Mouse (Mus musculus) adrenal gland, postnatal 36 days (tissue): ENCODE results near the gene Fam118b. TPM values are rescaled to one million over a fixed set of nuclear protein-coding genes. Genes with fewer than 3 reads are reported as not detected.

Experiments used
- DNase-seq, 2 experiments: peaks; one replicate each; pipeline ENCODE4 v3.0.0; 2021; ENCODE audit warnings: mixed read lengths in 1 of 2
- long read RNA-seq, 2 experiments: library from polyadenylated mRNA; stranded (forward); transcript quantifications; one replicate each; pipeline ENCODE4 v2.0.0; 2021; ENCODE audit warnings: borderline sequencing depth in 2 of 2
- total RNA-seq, 2 experiments: library from RNA; stranded (reverse); gene quantifications; 2 replicates each; pipeline ENCODE4 v1.2.3; 2021

Fam118b gene
- total RNA-seq: 10 to 100 TPM; 11.4 to 14.0 TPM
- long read RNA-seq, experiment 1, transcript Fam118b-201 (8 exons, 1,860 nt): major isoform, 8 of 16 reads
- long read RNA-seq, experiment 1, partial matches to known transcripts: 0 of 16 reads
- long read RNA-seq, experiment 1, other reads (novel, unspliced or antisense): 6 of 16 reads
- long read RNA-seq, experiment 2, partial matches to known transcripts: 0 of 3 reads
- long read RNA-seq, experiment 2, other reads (novel, unspliced or antisense): 0 of 3 reads

GRCm38 (mm10) chr9:35267146-35267975 lies at the start of gene Fam118b, which contains the start of gene Rpusd4:
Gene Fam118b (minus strand): TSS chr9:35267805.
Gene Rpusd4 (plus strand): TSS chr9:35267865.
- DNase-seq: peak; percentile 95 to 96

GRCm38 (mm10) chr9:35316771-35317211 lies 49.2 kb upstream of the Fam118b start:
- DNase-seq: no peak

DNA sequence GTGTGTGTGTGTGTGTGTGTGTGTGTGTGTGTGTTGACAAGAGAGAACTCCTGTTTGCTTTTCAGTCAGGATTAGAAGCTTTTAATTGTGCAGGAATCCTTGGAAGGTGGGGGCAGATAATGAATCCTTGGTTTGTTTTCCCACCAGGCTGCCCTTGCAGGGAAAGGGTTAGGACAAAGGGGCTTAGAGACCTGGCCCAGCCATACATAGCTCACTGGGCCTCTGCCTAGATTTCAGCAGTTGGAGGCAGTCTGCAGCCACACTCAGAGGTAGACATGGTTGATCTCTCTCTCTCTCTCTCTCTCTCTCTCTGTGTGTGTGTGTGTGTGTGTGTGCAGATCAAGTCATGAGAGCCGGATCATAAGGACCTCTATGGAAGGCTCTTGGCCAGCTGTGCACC lies 46.6 kb upstream of the Fam118b start:
- no peak for DNase-seq

DNA sequence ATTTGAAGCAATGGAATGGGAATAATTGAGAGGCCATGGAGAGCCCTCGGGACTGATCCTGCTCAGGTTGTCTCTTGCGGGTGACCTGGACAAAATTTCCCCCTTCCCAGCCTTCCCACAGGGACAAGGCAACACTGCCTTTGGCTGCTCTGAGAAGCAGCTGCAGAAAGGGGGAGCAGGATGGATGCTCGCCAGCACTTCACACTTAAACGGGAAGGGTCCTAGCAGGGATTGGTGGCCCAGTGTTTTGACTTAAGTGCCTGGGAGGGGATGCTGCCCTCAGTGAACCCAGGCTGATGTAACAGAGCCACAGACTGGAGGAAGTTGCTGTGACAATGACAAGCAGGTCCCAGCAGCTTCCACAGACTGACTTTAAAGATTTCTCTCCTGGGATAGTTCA lies 46.0 kb upstream of the Fam118b start:
- DNase-seq: no peak

DNA sequence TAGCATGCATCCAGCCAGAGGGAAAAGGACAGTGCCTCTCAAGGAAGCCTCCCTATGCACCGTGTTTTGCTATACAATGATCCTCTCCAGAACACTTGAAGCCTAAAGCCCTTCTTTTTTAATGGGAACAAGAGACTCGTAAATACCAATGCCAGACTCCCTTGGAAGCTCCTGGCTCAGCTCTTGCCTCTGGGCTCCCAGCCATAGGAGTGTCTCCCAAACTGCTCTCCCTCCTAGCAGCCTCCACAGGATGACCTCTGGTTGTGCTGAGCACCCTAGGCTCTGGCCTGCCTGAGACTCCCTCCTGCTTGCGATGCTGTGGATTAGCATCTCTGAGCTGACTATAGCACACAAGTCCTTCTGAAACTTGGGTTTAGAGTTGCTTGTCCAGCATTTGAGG lies 44.9 kb upstream of the Fam118b start:
- DNase-seq: peak; percentile 9 to 40

GRCm38 (mm10) chr9:35310377-35310776 lies 42.8 kb upstream of the Fam118b start:
- no peak for DNase-seq

- DNase-seq: no peak
These were observed 39.9 kb upstream of the Fam118b start for GRCm38 (mm10) chr9:35307461-35307860.

GRCm38 (mm10) chr9:35302172-35302571 lies 34.6 kb upstream of the Fam118b start:
- no peak for DNase-seq

- DNase-seq: no peak
These were observed 30.2 kb upstream of the Fam118b start for GRCm38 (mm10) chr9:35297791-35298190.

GRCm38 (mm10) chr9:35293465-35293864 lies 25.9 kb upstream of the Fam118b start:
- DNase-seq: no peak

- no peak for DNase-seq
These were observed 23.3 kb upstream of the Fam118b start for GRCm38 (mm10) chr9:35290916-35291315.

DNA sequence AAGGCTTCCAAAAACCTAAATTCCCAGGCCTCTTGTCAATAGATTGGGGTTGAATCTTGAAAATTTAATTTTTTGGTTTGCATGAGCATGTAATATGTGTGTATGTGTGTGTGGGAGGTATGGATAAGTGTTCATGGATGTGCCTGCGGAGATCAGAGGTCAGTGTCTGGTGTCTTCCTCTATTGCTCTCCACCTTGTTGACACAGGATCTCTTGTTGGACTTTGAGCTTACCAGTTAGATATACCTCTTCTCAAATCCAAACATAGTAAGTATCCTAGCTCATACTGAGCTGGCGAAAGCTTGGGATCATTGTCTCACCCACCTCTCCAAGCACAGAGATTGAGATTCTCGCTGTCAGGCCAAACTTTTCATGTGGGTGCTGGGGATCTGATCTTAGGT lies 22.8 kb upstream of the Fam118b start:
- DNase-seq: no peak

GRCm38 (mm10) chr9:35289992-35290391 lies 22.4 kb upstream of the Fam118b start:
- DNase-seq: no peak

GRCm38 (mm10) chr9:35286351-35286750 lies 18.7 kb upstream of the Fam118b start:
- no peak for DNase-seq

- DNase-seq: no peak
These were observed 16.7 kb upstream of the Fam118b start for GRCm38 (mm10) chr9:35284351-35284750.

DNA sequence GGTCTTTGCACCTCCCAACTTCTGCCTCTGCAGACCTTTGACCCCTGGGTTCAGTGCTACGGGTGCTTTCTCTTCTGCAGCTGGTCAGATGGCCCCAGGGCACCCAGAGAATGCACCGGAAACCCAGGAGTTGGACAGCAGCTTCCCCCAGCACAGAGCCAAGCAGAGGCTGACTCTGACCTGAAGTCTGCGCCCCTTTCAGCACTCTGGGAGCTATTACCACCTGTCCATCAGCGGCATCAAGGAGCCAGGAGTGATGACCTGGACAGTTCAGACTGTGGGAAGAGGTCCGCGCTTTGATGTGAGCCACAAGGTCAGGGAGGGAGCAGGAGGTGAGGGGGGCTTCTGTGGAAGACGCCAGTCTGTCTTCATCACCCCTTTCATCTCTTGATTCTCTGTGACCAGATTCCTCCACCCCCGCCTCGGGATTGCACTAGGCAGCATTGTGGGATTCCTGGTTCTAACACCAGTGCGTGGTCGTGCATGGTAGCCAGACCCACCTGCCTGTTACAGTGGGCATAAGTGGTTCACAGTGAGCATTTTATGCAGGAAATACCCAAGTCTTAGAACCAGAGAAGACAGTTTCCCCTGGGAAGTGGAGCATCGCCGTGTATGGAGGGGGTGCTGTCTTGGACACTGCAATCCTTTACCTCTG lies 15.9 kb upstream of the Fam118b start:
- DNase-seq: no peak

GRCm38 (mm10) chr9:35282851-35283200 lies 15.2 kb upstream of the Fam118b start:
- DNase-seq: no peak

GRCm38 (mm10) chr9:35282006-35282850 lies 14.6 kb upstream of the Fam118b start:
- peak; percentile 29 to 48 for DNase-seq

GRCm38 (mm10) chr9:35278451-35278850 lies 10.8 kb upstream of the Fam118b start:
- peak; percentile 30 to 32 for DNase-seq

DNA sequence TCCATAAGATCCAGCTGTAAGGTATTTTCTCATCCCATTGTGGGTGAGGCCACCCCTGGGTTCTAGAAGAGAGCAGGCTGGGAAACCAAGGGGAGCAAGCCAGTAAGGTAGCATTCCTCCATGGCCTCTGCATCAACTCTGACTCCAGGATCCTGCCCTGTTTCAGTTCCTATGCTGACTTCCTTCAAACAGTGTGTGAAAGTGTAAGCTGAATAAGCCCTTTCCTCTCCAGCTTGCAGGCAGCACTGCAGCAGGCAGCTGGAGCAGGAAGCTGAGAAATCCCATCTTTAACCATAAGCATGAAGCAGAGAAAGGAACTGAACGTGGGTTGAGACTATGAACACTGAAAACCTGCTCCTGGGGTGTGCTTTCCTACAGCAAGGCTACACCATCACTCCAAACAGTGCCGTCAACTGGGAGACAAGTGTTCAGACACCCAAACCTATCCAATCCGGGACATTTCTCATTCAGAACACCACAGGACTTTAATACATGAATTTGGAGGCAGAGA lies 10.3 kb upstream of the Fam118b start:
- no peak for DNase-seq

- DNase-seq: peak in 1 of 2 experiments; percentile 9
These were observed 541 bp upstream of the Fam118b start for GRCm38 (mm10) chr9:35267976-35268715.
